Mouse (Mus musculus) adrenal gland, postnatal 36 days (tissue): Measurements from ENCODE around the gene Hivep3. TPM values are rescaled to one million over a fixed set of nuclear protein-coding genes. Genes with fewer than 3 reads are reported as not detected.

Experiments
- DNase-seq, 2 experiments: peaks; one replicate each; pipeline ENCODE4 v3.0.0; 2021; ENCODE audit warnings: mixed read lengths in 1 of 2
- total RNA-seq, 2 experiments: library from RNA; stranded (reverse); gene quantifications; 2 replicates each; pipeline ENCODE4 v1.2.3; 2021

Hivep3 gene
- total RNA-seq, 2 experiments from 2014 or later = 7.8 to 10.1 TPM

GRCm38 (mm10) chr4:120153736-120154135, 420.2 kb downstream of the Hivep3 start:
- DNase-seq = peak in 1 of 2 experiments; percentile 35

- DNase-seq = no peak
These were observed 425.2 kb downstream of the Hivep3 start for GRCm38 (mm10) chr4:120158714-120159310.

- DNase-seq = peak; percentile 89 to 92
These were observed 427.8 kb downstream of the Hivep3 start, which contains the start of gene Edn2 for GRCm38 (mm10) chr4:120161166-120161949. TSS of gene Edn2 (plus strand) at chr4:120161206.

GRCm38 (mm10) chr4:120162586-120162985, 429.0 kb downstream of the Hivep3 start:
- DNase-seq = no peak

- DNase-seq = peak; percentile 33 to 55
These were observed 429.7 kb downstream of the Hivep3 start for GRCm38 (mm10) chr4:120163242-120163641.

- no peak for DNase-seq
These were observed 430.7 kb downstream of the Hivep3 start for GRCm38 (mm10) chr4:120164316-120164715.

- no peak for DNase-seq
These were observed 434.2 kb downstream of the Hivep3 start for GRCm38 (mm10) chr4:120167778-120168177.

GRCm38 (mm10) chr4:120168346-120168745, 434.8 kb downstream of the Hivep3 start:
- peak in 1 of 2 experiments; percentile 32 for DNase-seq

- DNase-seq = no peak
These were observed 436.9 kb downstream of the Hivep3 start for GRCm38 (mm10) chr4:120170387-120170936.

GRCm38 (mm10) chr4:120172050-120172684, 438.6 kb downstream of the Hivep3 start:
- DNase-seq = no peak

GRCm38 (mm10) chr4:120179123-120179522, 445.5 kb downstream of the Hivep3 start:
- no peak for DNase-seq

GRCm38 (mm10) chr4:120180535-120180934, 447.0 kb downstream of the Hivep3 start:
- no peak for DNase-seq

- DNase-seq = no peak
These were observed 450.9 kb downstream of the Hivep3 start for GRCm38 (mm10) chr4:120184374-120184991.

- no peak for DNase-seq
These were observed 452.9 kb downstream of the Hivep3 start for GRCm38 (mm10) chr4:120186441-120186840.

- DNase-seq = no peak
These were observed 453.4 kb downstream of the Hivep3 start for GRCm38 (mm10) chr4:120186934-120187333.

Other genes starting within 250 kb of the Hivep3 start
- gene Rimkla, start 241.2 kb upstream of the Hivep3 start, total RNA-seq = under 1 TPM; 0.17 to 0.40 TPM
- 10 to 100 TPM; 41.6 to 41.9 TPM for gene Foxj3, start 196.8 kb upstream of the Hivep3 start, total RNA-seq
- gene Frg2f1, start 194.3 kb upstream of the Hivep3 start, total RNA-seq = 10 to 100 TPM in 1 of 2 experiments, 1 to 10 TPM in 1; 8.2 to 11.6 TPM
- gene Guca2a, start 96.1 kb upstream of the Hivep3 start, total RNA-seq = not detected
- gene Guca2b, start 74.8 kb upstream of the Hivep3 start, total RNA-seq = not detected